Mouse (Mus musculus): ENCODE measurements around the gene Tyms.

GRCm38 (mm10) chr5:30072825-30073821 lies at the start of gene Tyms:
- TF ChIP-seq POLR2A (IDR thresholded peaks at IDR 0.05; ENCODE audit: low read depth, low read length): peak; percentile 95
- no peak for TF ChIP-seq CTCF (IDR thresholded peaks at IDR 0.05; ENCODE audit: borderline replicate concordance, insufficient read depth, low read length)
